Mouse (Mus musculus) embryonic facial prominence, embryonic 12.5 days (tissue): ENCODE results near the gene Tmprss11d. TPM values are rescaled to one million over a fixed set of nuclear protein-coding genes. Genes with fewer than 3 reads are reported as not detected.

Experiments used
- ATAC-seq: fragments of 200-750 bp; cut with Nextera tagmentation; 2 replicates; pipeline ENCODE4 v1.8.0; 2017; ENCODE audit not compliant: insufficient number of reproducible peaks, insufficient read depth, low FRiP score, low TSS enrichment
- H3K27ac ChIP-seq: fragments of 300-500 bp; sonication (generic); 2 replicates; pipeline ENCODE4 v1.5.1; 2016; ENCODE audit warnings: mild to moderate bottlenecking
- H3K27me3 ChIP-seq: fragments of 300-500 bp; sonication (generic); 2 replicates; pipeline ENCODE4 v1.6.1; 2016; ENCODE audit warnings: mild to moderate bottlenecking, moderate library complexity
- H3K36me3 ChIP-seq: fragments of 300-500 bp; sonication (generic); 2 replicates; pipeline ENCODE4 v1.6.1; 2016; ENCODE audit warnings: mild to moderate bottlenecking
- H3K4me1 ChIP-seq: fragments of 300-500 bp; sonication (generic); 2 replicates; pipeline ENCODE4 v1.6.1; 2016
- H3K4me2 ChIP-seq: fragments of 300-500 bp; sonication (generic); replicated peaks from 2 replicates; pipeline ENCODE4 v1.6.1; 2016; ENCODE audit warnings: mild to moderate bottlenecking, moderate library complexity
- H3K4me3 ChIP-seq: fragments of 300-500 bp; sonication (generic); 2 replicates; pipeline ENCODE4 v1.5.1; 2016; ENCODE audit warnings: mild to moderate bottlenecking
- H3K9ac ChIP-seq: fragments of 300-500 bp; sonication (generic); 2 replicates; pipeline ENCODE4 v1.6.1; 2016; ENCODE audit warnings: mild to moderate bottlenecking, moderate library complexity
- H3K9me3 ChIP-seq: fragments of 300-500 bp; sonication (generic); 2 replicates; pipeline ENCODE4 v1.6.1; 2016; ENCODE audit warnings: mild to moderate bottlenecking, moderate library complexity
- WGBS: fragments of 180-500 bp; shearing (Covaris S2); methylation state at CpG from one replicate; pipeline ENCODE4 v1.1.7; 2016; 5-methylcytosine and 5-hydroxymethylcytosine counted together
- polyA plus RNA-seq: library from polyadenylated mRNA; unstranded; fragments of >200 nt; fragmentation: Nextera tagmentation; extraction: Ambion mirVana; gene quantifications from 2 replicates; pipeline ENCODE4 v1.2.1, GENCODE M21; 2016

Gene Tmprss11d
- polyA plus RNA-seq, 1 experiment from 2014 or later = 0.09 TPM

GRCm38 (mm10) chr5:86289208-86289607 lies 84.0 kb downstream of the Tmprss11d start, which contains the start of gene Tmprss11c:
Tmprss11c (minus strand) TSS chr5:86289308.
- ATAC-seq = no peak
- H3K27ac ChIP-seq = no peak within 1 kb of the TSS
- 76% methylated on average over 4 of the region's 4 CpGs for WGBS
- no peak within 1 kb of the TSS for H3K4me3 ChIP-seq
- H3K9ac ChIP-seq = no peak within 1 kb of the TSS
- H3K9me3 ChIP-seq = no peaks in the 10 kb centered on the region
- no peaks in the 10 kb centered on the region for H3K27me3 ChIP-seq
- H3K4me2 ChIP-seq = no peak within 1 kb of the TSS
- no peaks in the 10 kb centered on the region for H3K4me1 ChIP-seq
- H3K36me3 ChIP-seq = no peaks in the 10 kb centered on the region

Other genes with a start within 250 kb of the Tmprss11d start
- 17.2 and 17.5 TPM in 2 replicates for gene Uba6, start 200.6 kb downstream of the Tmprss11d start, polyA plus RNA-seq
- gene Gnrhr, start 175.5 kb downstream of the Tmprss11d start, polyA plus RNA-seq = not detected in 2 replicates
- not detected in 2 replicates for gene Tmprss11c, start 84.1 kb downstream of the Tmprss11d start, polyA plus RNA-seq
- 0.35 and 0.38 TPM in 2 replicates for gene Tmprss11a, start 95.6 kb upstream of the Tmprss11d start, polyA plus RNA-seq
- gene Tmprss11g, start 145.2 kb upstream of the Tmprss11d start, polyA plus RNA-seq = 0.08 TPM in 1 of 2 replicates, not detected in the other